Mouse (Mus musculus) neutrophil, adult 5-6 weeks (primary cell): ENCODE data around the gene Nxph3. TPM values are rescaled to one million over a fixed set of nuclear protein-coding genes. Genes with fewer than 3 reads are reported as not detected.
A peak's percentile ranks its signal among the peaks of the same experiment; 100 is the strongest.
"Not testable (repeated sequence)": the region's sequence is repeated elsewhere in the genome, so short reads cannot be mapped to it uniquely, and the experiment has no call there.

ENCODE experiments used
- ATAC-seq: fragments of 151-379, 151-347 bp; 2 replicates; pipeline ENCODE4 v1.8.0; 2017; ENCODE audit warnings: mild to moderate bottlenecking, moderate TSS enrichment; ENCODE audit not compliant: insufficient number of reproducible peaks, poor library complexity, low FRiP score, severe bottlenecking; ENCODE audit errors: extremely low read depth
- total RNA-seq: library from RNA; stranded (forward); fragments of 200-1000 nt; gene quantifications from 2 replicates; pipeline ENCODE4 v1.2.3, GENCODE M21; 2017

Nxph3 gene
- total RNA-seq, 1 experiment from 2014 or later: not detected

GRCm38 (mm10) chr11:95520456-95521072 lies 6.2 kb upstream of the Nxph3 start:
- ATAC-seq: peak; percentile 83

DNA sequence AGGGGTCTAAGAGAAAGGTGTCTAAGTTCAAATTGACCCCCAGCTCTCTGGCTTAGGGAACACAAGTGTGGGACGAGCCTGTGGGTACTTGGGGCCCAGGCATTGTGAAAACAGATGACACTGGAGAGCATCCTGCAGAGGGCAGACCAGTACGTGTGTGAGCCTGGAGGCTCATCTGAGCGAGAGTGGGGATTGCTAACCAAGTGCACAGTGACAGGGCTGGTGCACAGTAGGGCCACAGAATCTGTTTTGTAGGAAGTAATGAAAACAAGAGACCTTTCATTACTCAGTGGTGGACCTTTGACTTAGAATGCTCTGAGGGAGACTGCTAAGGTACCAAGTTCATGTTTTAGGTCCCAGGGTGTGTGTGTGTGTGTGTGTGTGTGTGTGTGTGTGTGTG lies 5.6 kb upstream of the Nxph3 start:
- ATAC-seq: no peak

- no peak for ATAC-seq
Observed at GRCm38 (mm10) chr11:95519299-95519698, 4.9 kb upstream of the Nxph3 start.

- no peak for ATAC-seq
Observed at GRCm38 (mm10) chr11:95517162-95517561, 2.8 kb upstream of the Nxph3 start.

GRCm38 (mm10) chr11:95516491-95516911 lies 2.1 kb upstream of the Nxph3 start:
- no peak for ATAC-seq

DNA sequence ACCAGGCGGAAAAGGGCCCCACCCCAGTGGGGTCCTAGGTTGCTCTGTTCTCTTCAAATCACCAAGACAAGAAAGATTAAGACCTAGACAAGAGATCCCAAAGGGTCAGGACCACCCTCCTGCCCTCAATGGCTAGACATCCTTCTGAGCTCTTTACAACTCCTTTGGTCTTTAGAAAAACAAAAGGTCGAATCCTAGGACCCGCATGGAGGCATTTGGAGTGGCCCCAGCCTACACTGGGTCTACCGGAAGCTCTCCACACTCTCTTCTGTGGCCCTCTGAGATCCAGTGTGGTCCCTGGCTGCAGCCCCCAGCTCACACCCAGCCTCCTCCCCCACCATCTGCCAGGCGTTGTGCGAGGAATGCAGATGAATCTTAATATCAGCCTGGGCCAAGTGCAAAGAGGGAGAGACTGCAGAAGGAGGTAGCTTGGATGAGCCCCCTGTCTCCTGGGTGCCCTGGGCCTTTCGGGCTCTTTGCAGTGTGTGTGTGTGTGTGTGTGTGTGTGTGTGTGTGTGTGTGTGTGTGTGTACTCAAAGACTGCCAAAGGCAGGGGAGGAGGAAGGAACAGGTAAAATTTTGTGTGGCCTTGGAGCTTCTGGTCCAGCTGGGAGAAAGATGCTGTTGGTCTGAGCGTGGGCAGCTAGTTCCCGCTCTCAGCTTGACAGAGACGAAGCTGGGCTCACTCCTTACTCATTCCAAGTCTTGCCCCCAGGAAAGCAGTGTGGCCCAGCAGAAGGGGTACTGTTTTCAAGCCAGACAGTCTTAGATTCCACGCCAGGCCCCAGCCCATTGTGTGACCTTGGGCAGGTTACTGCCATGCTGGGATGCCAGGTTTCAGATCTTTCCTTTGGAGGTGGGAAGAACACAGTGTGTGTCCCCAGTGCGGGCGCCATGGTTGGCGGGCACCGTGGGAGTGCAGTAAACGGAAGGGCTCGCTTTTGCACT lies 1.3 kb upstream of the Nxph3 start:
- ATAC-seq: no peak

GRCm38 (mm10) chr11:95513461-95514297 lies 691 bp downstream of the Nxph3 start:
- no peak for ATAC-seq

DNA sequence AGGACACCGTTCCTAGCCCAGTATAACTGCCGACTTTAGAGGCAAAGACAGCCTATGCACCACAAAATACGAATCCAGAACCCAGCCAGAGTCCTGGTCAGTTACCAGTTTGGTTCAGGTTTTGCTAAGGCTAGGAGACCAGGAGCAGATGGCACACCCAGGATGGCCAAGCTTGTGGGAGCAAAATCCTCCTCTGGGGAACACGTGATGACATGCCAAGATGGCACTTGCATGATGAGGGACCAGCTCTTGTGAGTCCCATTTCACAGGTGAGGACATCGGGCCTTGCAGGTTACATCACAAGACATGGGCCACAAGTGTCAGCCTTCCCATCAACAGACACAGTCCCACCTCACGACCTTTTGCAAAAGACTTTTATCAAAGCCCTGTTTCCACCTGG lies 2.0 kb downstream of the Nxph3 start:
- ATAC-seq: no peak

DNA sequence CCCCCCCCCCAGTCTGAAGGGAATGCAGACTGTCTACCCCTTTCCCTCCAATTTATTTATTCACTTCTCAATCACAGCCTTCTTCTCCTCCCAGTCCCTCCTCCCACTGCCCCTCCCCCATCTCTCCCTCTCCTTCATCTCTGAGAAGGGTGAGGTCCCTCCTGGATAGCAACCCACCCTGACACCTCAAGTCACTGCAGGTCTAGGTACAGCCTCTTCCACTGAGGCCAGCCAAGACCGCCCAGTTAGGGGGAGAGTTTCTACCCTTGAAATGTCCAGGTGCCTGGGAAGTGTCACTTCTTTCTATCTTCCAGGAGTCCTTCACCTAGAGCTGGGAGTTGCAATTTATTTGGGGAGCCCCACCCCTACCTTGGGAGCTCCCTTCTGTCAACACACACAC lies 2.5 kb downstream of the Nxph3 start:
- ATAC-seq: no peak

- no peak for ATAC-seq
Observed at GRCm38 (mm10) chr11:95510631-95511030, 3.7 kb downstream of the Nxph3 start.

DNA sequence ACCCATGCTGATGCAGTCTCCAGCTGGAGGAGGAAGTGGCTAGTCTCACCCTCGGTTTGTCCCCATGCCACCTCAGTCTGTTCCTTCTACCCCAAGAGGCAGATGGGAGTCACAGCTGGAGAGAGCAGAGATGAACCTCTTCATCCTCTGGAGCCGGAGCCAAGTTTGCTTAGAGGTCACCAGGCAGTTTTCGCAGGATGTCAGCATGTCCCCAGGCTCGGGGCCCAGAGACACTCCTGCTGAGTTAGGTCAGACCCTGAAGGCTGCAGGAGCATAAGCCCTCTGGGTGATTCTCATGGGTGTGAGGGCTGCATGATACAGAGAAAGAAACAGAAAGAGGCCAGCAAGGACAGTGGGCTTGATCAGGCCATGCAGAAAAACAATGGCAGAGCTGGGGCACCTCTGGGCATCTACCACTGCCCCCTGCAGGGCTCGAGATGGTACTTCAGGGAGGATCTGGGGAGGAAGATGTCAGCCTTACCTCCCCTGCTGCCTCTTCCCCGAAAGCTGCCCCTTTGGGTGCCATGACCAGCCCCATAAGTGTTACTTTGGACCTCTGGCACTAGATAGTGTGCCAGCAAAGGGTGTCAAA lies 5.1 kb downstream of the Nxph3 start:
- ATAC-seq: no peak

- ATAC-seq: no peak
Observed at GRCm38 (mm10) chr11:95508211-95508926, 6.0 kb downstream of the Nxph3 start.

DNA sequence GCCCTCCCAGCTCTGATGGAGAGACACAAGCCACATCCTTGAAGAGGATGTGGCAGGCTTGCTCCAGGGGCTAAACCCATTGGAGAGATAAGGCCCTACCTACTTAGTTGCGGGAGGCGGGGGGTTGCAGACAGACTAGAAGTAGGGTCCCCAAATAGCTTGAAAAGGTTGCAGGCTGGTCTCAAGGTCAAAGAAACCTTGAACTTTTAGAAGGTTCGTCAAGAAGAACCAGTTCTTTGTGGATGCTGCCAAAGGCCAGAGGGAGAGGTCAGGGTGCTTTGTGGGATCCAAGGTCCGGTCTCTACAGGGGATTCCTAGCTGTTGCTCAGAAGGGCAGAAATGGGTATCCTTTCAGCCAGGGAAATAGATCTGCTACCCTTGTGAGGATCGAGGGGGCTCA lies 6.6 kb downstream of the Nxph3 start:
- ATAC-seq: no peak

GRCm38 (mm10) chr11:95507041-95507716 lies 7.2 kb downstream of the Nxph3 start:
- no peak for ATAC-seq

- ATAC-seq: no peak
Observed at GRCm38 (mm10) chr11:95504271-95504731, 10.1 kb downstream of the Nxph3 start.

DNA sequence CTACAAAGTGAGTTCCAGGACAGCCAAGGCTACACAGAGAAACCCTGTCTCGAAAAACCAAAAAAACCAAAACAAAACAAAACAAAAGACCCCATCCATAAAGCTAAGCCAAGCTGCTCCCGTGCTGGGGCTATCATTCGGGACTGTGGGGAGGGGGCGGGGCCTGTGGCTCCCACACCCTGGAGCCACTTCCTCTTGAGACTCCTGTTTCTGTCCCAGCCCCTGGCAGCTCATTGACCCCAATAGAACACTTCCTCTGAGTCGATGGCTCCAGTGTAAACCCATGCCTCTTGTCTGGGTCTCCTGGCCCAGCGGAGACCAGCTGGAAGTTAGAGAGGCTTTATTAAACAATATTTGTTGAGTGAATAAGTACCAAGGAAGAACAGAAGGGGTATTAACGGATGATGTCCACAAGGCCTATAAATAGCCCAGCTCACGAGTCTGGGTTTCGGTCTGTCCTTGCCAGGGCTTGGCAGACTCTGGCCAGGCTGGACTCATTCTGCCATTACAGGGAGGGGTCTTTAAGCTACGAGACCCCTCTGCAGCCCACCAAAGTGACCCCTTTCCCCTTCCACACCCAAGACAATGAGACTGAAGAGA lies 10.7 kb downstream of the Nxph3 start:
- ATAC-seq: no peak

- not testable (repeated sequence) for ATAC-seq
Observed at GRCm38 (mm10) chr11:95501826-95502225, 12.5 kb downstream of the Nxph3 start.
